Mouse (Mus musculus) retina, embryonic 14.5 days (tissue): ENCODE results near the gene Capza2.
A peak's percentile ranks its signal among the peaks of the same experiment; 100 is the strongest.

Experiments used
- DNase-seq: peaks from one replicate; pipeline ENCODE4 v3.0.0-alpha.2; 2015; ENCODE audit warnings: low spot score

Gene Capza2

GRCm38 (mm10) chr6:17635615-17636284 is at the start of gene Capza2:
Capza2 (plus strand) TSS chr6:17636234.
- DNase-seq, result no peak

DNA sequence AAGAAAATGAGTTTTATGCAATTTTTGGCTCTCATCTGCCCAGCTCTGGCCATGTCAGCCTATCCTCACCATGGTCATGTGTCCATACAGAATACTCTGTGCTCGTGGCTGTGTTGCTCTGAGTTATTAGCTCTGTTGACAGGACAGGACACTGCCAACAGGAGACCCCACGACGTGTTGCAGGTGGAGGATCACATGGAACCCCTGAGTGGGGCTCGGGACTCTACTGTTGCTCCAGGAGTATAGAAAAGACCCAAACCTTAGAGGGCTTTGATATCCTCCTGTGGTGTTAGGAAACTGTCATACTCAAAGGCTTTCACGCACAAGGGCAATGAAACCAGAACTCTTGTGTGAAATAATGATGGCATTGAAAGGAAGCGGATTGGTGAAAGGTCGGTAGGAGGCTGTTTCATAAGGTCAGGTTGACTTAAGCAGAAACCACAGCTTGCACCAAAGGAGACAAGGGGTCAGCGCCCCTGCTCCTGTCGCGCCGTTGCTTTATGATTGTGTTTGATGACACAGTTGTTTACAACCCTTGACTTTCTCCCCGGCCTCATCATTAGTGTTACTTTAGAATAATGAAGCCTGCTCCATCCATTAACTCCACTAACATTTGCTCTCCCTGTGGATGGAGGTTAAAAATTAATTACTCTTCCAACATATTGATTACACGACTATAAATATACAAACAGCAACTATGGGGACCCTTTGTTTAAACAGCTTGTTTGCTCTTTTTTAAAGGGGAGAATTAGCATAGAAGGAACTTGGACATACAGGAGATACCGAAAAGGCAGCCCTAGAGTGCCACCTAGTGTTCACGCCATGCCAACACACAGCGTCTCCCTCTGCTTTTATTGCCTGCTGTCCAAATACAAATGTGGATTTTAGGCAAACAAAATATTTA is 46.7 kb upstream of the Capza2 start:
- DNase-seq, result peak; percentile 90

GRCm38 (mm10) chr6:17589953-17590627 is 45.9 kb upstream of the Capza2 start:
- no peak for DNase-seq

DNA sequence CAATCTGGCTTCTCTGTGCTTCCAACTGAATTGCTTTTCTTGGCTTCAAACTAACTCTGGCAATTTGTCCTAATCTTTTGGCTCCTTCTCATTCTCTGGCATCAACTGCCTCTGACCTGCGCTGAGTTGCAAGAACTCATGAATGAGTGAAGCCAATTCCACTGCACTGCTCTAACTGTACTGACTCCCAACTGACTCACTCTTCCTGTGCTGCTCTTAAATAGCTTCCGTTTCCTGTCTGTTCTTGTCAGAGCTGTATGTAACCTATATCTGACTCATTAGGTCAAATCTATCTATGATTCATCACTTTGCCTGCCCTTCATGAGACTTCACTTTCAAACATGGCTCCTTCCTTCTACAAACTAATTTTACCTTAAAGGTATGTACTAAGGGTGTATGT is 42.1 kb upstream of the Capza2 start:
- DNase-seq, result no peak

GRCm38 (mm10) chr6:17595712-17596462 is 40.1 kb upstream of the Capza2 start:
- DNase-seq, result no peak

DNA sequence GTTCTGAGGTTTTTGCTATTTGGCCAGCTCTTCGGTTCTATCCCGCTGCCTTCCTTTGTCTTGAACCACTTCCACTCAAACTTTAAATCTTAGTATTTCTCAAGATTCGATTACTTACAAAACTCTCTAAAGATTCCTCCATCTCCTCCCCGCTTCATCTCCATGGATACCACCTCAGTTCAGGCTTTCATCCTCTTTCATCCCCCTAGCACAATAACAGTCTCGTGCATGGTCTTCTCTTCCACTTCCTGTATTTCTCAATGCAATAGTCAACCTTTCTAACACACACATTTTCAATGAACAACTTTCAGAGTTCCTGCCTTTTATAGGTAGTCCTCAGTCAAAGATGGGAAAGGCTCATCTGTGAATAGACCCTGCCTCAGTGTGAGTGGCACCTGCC is 36.7 kb upstream of the Capza2 start:
- no peak for DNase-seq

- no peak for DNase-seq
These were observed 34.5 kb upstream of the Capza2 start for GRCm38 (mm10) chr6:17601526-17601925.

DNA sequence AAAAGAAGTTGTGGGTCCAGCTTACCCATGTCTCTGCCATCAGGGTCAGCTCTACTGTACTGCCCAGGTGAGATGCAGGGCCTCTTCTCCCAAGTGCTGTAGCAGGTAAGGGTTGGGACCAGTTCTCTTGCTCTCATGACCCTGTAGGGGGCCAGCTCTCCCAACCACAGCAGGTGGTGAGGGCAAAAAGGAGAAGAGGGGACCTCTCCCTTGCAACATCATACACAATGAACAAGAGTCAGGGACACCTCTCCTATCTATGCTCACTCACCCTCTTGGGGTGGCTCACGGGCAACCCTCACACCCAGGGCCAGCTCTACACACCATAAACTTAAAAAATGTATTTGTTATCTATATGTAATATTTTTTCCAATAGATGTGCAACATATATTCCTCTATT is 29.1 kb upstream of the Capza2 start:
- DNase-seq, result no peak

DNA sequence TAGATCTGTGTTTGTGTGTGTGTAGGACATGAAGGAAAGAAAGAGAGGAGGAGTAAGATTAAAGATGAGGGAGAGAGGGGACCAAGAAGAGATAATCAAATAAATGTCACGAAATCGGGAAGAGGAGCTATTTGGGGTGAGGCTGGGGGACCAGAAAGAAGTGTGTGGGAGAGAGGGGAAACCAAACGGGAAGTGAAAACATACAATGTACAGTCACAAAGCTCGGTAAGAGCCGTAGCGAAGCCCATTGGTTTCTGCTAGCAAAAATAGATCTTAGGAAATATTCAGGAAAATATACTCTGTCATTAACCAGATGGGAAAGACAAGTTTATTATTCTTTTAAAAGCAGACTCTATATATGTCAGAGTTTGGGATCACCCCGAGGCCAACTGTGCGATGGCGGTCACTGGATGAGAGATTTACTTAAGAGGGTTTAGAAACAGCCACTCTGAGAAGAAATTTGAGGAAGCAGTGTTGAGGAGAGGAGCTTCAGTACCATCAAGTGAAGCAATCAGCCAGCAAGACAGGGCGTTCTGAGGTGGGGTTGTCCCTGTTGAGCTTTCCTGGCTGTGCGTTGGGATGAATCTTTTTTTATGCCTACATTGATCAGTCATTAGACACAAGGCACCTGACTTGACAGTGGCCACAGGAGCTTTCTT is 24.6 kb upstream of the Capza2 start:
- DNase-seq, result no peak

- DNase-seq, result no peak
These were observed 23.4 kb upstream of the Capza2 start for GRCm38 (mm10) chr6:17612652-17613051.

GRCm38 (mm10) chr6:17620823-17621222 is 15.2 kb upstream of the Capza2 start:
- DNase-seq, result no peak

- no peak for DNase-seq
These were observed 14.6 kb upstream of the Capza2 start for GRCm38 (mm10) chr6:17621436-17621835.

- DNase-seq, result no peak
These were observed 7.2 kb upstream of the Capza2 start for GRCm38 (mm10) chr6:17628701-17629455.

DNA sequence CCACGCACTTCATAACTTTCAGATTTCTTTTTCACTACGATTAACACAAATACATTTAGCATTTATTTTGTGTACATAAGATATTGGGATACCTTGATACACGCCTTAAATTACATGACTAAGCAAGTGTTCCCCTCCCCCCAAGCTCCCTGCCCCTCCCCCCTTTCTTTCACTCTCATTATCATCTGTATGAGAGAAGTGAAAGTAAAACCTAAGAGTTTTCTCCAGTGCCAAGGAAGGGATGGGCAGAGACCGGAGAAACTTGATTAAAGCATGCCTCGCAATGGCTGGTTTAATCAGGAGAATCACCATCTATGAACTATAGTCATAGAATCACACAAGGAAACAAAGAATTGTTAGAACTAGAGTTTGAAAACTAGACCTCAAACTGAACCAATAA is 6.3 kb upstream of the Capza2 start:
- no peak for DNase-seq

- peak; percentile 32 for DNase-seq
These were observed 4.4 kb upstream of the Capza2 start for GRCm38 (mm10) chr6:17631611-17632010.

- DNase-seq, result no peak
These were observed 2.2 kb upstream of the Capza2 start for GRCm38 (mm10) chr6:17633819-17634218.

DNA sequence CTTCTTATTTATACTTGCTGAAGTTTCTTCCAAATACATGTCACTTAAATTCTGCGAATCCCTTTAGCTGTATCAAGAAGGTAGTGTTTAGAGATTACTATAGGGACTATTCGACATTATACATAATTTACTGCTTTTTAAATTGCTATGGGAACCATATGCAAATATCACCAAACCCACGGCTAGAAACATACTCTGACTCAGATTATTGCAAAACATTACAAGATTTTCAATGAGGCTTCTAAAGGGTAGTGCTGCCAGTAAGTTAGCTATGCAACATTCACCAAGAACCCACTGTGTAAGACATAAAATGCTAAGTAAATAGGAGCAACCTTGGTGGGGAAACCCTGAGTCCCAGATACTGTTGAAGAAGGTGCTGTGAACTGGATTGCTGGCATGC is 1.0 kb upstream of the Capza2 start:
- DNase-seq, result no peak

GRCm38 (mm10) chr6:17636764-17637170 is 733 bp downstream of the Capza2 start:
- peak; percentile 97 for DNase-seq

DNA sequence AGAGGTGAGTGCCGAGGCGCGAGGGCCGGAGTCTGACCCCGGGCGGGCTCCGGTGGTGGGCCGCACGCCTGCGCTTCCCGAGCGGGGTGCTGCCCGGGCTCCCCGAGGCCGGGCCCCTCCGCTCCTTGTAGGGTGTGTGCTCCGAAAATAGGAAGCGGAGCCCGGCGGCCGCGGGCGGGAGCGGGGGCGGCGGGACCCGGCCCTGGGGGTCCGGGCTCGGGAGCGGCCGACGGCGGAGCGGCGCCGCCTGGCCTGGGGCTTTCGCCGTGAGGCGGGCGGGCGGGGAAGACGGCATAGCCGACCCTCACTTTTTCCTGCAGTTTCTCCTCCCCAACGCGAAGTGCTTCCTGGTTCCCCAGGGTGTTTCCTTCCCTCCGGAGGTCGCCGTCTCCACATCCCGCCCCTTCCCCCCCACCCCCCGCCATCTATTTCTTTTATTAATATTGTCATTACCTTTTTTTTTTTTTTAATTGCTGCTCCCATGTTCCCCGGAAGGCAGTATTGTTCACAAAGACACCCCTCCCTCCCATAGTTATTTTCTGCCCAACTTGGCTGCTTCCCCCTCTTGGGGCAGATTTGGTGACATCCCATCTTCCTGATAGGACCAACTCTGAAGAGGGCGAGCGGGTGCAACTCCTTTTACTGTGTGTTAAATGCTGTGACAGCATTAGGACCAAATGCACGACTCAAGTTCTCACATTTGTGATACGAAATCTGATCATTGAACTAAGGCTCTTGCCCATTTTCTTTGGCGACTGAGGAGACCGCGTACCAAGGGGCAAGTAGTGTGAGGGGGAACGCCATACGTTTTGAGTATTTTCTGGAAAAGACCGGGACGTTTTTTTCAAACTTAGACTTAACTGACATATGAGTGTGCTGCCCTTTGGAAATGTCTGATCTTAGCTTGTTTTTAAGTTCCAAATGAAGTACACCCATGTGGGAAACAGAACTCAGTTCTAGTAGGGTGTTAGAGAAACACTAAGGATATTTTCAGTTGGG is 1.5 kb downstream of the Capza2 start:
- DNase-seq, result peak; percentile 51

GRCm38 (mm10) chr6:17640031-17640430 is 4.0 kb downstream of the Capza2 start:
- no peak for DNase-seq
